In genomic region chr6:84119731-84120530, GRCm38 (mm10) we compare ENCODE assay signal across 14 mouse cellular contexts.
DNase-seq lines count a peak whose midpoint lies in the region; ATAC-seq lines count a peak whose summit lies in the region.
"Had no signal": no experiment of that assay in that cellular context is flagged by ENCODE, and none has a peak within 500 bp of the region (broad histone marks: within the 10 kb centered on the region; RNA-seq: fewer than 3 reads in every experiment).

No protein-coding gene starts in this region.

- no peak overlapping the region for H3K4me3 ChIP-seq in midbrain, embryonic 11.5 days (ENCODE audit: low read depth, low read length)
- H3K4me3 ChIP-seq in midbrain, embryonic 15.5 days, result no peak overlapping the region
- H3K4me3 ChIP-seq in forebrain, embryonic 13.5 days, result no peak overlapping the region
- no peak overlapping the region for H3K4me3 ChIP-seq in limb, embryonic 12.5 days (replicated peaks)
- H3K4me3 ChIP-seq: left cerebral cortex, adult 2 months; megakaryocyte, embryonic 14.5 days; neural tube, embryonic 13.5 days had no signal

- ATAC-seq in midbrain, embryonic 11.5 days (ENCODE audit: low FRiP score), result no peak
- ATAC-seq in midbrain, embryonic 15.5 days (replicated peaks), result no peak
- peak; percentile 78 for ATAC-seq in forebrain, embryonic 13.5 days
- ATAC-seq in limb, embryonic 12.5 days (ENCODE audit: insufficient number of reproducible peaks, insufficient read depth, low FRiP score, low TSS enrichment, low read depth), result no peak

- H3K9ac ChIP-seq in midbrain, embryonic 11.5 days (ENCODE audit: low read length), result no peak overlapping the region
- no peak overlapping the region for H3K9ac ChIP-seq in midbrain, embryonic 15.5 days
- no peak overlapping the region for H3K9ac ChIP-seq in forebrain, embryonic 13.5 days
- no peak overlapping the region for H3K9ac ChIP-seq in limb, embryonic 12.5 days (replicated peaks)
- H3K9ac ChIP-seq: neural tube, embryonic 13.5 days had no signal

- no peaks in the 10 kb centered on the region for H3K27me3 ChIP-seq in midbrain, embryonic 11.5 days (ENCODE audit: control insufficient read depth, insufficient read depth, low read length)
- H3K27me3 ChIP-seq in midbrain, embryonic 15.5 days (replicated peaks), result no peaks in the 10 kb centered on the region
- no peaks in the 10 kb centered on the region for H3K27me3 ChIP-seq in forebrain, embryonic 13.5 days
- H3K27me3 ChIP-seq in limb, embryonic 12.5 days, result no peaks in the 10 kb centered on the region
- H3K27me3 ChIP-seq: neural tube, embryonic 13.5 days had no signal

- H3K4me1 ChIP-seq in midbrain, embryonic 11.5 days (ENCODE audit: control insufficient read depth, insufficient read depth, low read length), result no peaks in the 10 kb centered on the region
- H3K4me1 ChIP-seq in midbrain, embryonic 15.5 days, result no peaks in the 10 kb centered on the region
- H3K4me1 ChIP-seq in forebrain, embryonic 13.5 days, result no peaks in the 10 kb centered on the region
- H3K4me1 ChIP-seq in limb, embryonic 12.5 days (replicated peaks), result peaks cover 37% of the 10 kb centered on the region
- H3K4me1 ChIP-seq: megakaryocyte, embryonic 14.5 days; neural tube, embryonic 13.5 days had no signal

- no peaks in the 10 kb centered on the region for H3K36me3 ChIP-seq in midbrain, embryonic 11.5 days (ENCODE audit: control insufficient read depth, insufficient read depth, low read length)
- no peaks in the 10 kb centered on the region for H3K36me3 ChIP-seq in midbrain, embryonic 15.5 days (replicated peaks)
- no peaks in the 10 kb centered on the region for H3K36me3 ChIP-seq in forebrain, embryonic 13.5 days (ENCODE audit: poor library complexity, severe bottlenecking)
- no peaks in the 10 kb centered on the region for H3K36me3 ChIP-seq in limb, embryonic 12.5 days
- H3K36me3 ChIP-seq: G1E; neural tube, embryonic 13.5 days had no signal

- no peaks in the 10 kb centered on the region for H3K9me3 ChIP-seq in midbrain, embryonic 11.5 days (ENCODE audit: control insufficient read depth, low read length)
- no peaks in the 10 kb centered on the region for H3K9me3 ChIP-seq in midbrain, embryonic 15.5 days
- no peaks in the 10 kb centered on the region for H3K9me3 ChIP-seq in forebrain, embryonic 13.5 days (replicated peaks)
- H3K9me3 ChIP-seq in limb, embryonic 12.5 days, result no peaks in the 10 kb centered on the region
- H3K9me3 ChIP-seq: G1E; megakaryocyte, embryonic 14.5 days; neural tube, embryonic 13.5 days had no signal

- peak; percentile 53 to 64 for DNase-seq in cerebellum, postnatal 25 days
- DNase-seq in cerebellum, adult 9-11 months, result no peak
- peak; percentile 81 for DNase-seq in midbrain, embryonic 11.5 days (ENCODE audit: low spot score, missing footprints)
- no peak for DNase-seq in spleen, postnatal 36 days (ENCODE audit: low spot score in 2 of 2)
- DNase-seq in kidney, postnatal 10 days, result no peak
- DNase-seq: kidney, adult 11 months; lung, adult 18-20 months had no signal

- no peak overlapping the region for H3K27ac ChIP-seq in midbrain, embryonic 11.5 days (ENCODE audit: low read depth, low read length)
- H3K27ac ChIP-seq in midbrain, embryonic 15.5 days, result no peak overlapping the region
- H3K27ac ChIP-seq in forebrain, embryonic 13.5 days, result peak overlapping the region; percentile 35; the same call in 1 of the 2 replicates
- H3K27ac ChIP-seq in limb, embryonic 12.5 days, result peak overlapping the region; percentile 76
- H3K27ac ChIP-seq: left cerebral cortex, adult 2 months; neural tube, embryonic 13.5 days had no signal

- WGBS in midbrain, embryonic 11.5 days, result 64% methylated on average over 24 of the region's 24 CpGs
- 60% methylated on average over 24 of the region's 24 CpGs for WGBS in midbrain, embryonic 15.5 days
- WGBS in forebrain, embryonic 13.5 days, result 60% methylated on average over 24 of the region's 24 CpGs
- 52% methylated on average over 24 of the region's 24 CpGs for WGBS in limb, embryonic 12.5 days

- no peak overlapping the region for H3K4me2 ChIP-seq in midbrain, embryonic 11.5 days
- no peak overlapping the region for H3K4me2 ChIP-seq in midbrain, embryonic 15.5 days
- no peak overlapping the region for H3K4me2 ChIP-seq in forebrain, embryonic 13.5 days
- H3K4me2 ChIP-seq in limb, embryonic 12.5 days, result no peak overlapping the region
- H3K4me2 ChIP-seq: neural tube, embryonic 13.5 days had no signal

Comparison
In these comparisons a context has a peak if more than half of its experiments do, and no peak if none do; other contexts are left out.
1. DNase-seq: peak in cerebellum, postnatal 25 days (2 of 2) and midbrain, embryonic 11.5 days (single experiment); none in cerebellum, adult 9-11 months (single experiment), spleen, postnatal 36 days (0 of 2) and kidney, postnatal 10 days (single experiment).
2. H3K27ac ChIP-seq: peak in forebrain, embryonic 13.5 days (single experiment) and limb, embryonic 12.5 days (single experiment); none in midbrain, embryonic 11.5 days (single experiment) and midbrain, embryonic 15.5 days (single experiment).